Mouse (Mus musculus): ENCODE results near the gene Etfa. TPM values are rescaled to one million over a fixed set of nuclear protein-coding genes. Genes with fewer than 3 reads are reported as not detected.

Gene Etfa
- polyA plus RNA-seq, 1 experiment from 2014 or later = 164 TPM

GRCm38 (mm10) chr9:55542366-55543325, 30.6 kb upstream of the Etfa start:
- H3K9ac ChIP-seq = no peak overlapping the region
- H3K27me3 ChIP-seq (replicated peaks) = peaks cover 99% of the 10 kb centered on the region
- 4% methylated on average over 59 of the region's 59 CpGs for WGBS (ENCODE audit: insufficient replicate concordance)
- ATAC-seq = no peak
- H3K9me3 ChIP-seq (replicated peaks) = peaks cover 9% of the 10 kb centered on the region; the same call in 1 of the 2 replicates
- peak overlapping the region; percentile 69 for H3K4me2 ChIP-seq
- H3K27ac ChIP-seq = no peak overlapping the region
- H3K36me3 ChIP-seq = no peaks in the 10 kb centered on the region
- peak overlapping the region; percentile 49 for H3K4me3 ChIP-seq
- H3K4me1 ChIP-seq = peaks cover 33% of the 10 kb centered on the region

DNA sequence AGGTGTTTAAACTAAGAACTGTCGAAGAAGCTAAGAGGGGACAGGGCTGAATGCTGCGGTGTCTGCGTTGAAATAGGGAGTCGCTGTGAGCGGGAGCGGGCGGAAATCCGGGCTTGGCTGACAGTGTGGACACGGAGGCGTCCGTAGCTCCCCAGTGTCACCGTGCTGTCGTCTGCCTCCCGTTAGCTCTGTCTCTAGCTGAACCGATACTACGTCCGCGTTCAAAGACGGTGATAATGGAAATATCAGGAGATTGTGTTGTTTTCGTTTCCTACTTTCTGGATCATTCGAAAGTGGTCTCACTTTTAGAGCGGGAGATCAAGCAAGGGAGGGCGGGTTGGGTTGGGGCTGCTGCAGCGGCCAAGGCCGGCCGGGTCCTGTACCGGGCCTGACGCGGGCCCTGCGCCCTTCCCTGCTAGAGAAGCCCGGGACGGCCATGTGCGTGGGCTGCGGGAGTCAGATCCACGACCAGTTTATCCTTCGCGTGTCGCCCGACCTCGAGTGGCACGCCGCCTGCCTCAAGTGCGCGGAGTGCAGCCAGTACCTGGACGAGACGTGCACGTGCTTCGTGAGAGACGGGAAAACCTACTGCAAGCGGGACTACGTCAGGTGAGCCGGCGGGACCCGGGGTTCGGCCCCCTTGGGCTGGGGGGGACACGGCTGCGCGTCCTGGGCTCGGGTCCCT, 29.8 kb upstream of the Etfa start:
- no peaks in the 10 kb centered on the region for H3K36me3 ChIP-seq
- ATAC-seq = no peak
- H3K4me2 ChIP-seq = peak overlapping the region; percentile 69
- peaks cover 9% of the 10 kb centered on the region; the same call in 1 of the 2 replicates for H3K9me3 ChIP-seq (replicated peaks)
- H3K27me3 ChIP-seq (replicated peaks) = peaks cover 99% of the 10 kb centered on the region
- WGBS (ENCODE audit: insufficient replicate concordance) = 1% methylated on average over 59 of the region's 59 CpGs
- H3K4me1 ChIP-seq = peaks cover 33% of the 10 kb centered on the region
- no peak overlapping the region for H3K9ac ChIP-seq
- peak overlapping the region; percentile 49 for H3K4me3 ChIP-seq
- H3K27ac ChIP-seq = no peak overlapping the region

- ATAC-seq = no peak; the same call in 1 of the 2 replicates
- peaks cover 23% of the 10 kb centered on the region for H3K4me1 ChIP-seq
- under 1% methylated on average over 28 of the region's 28 CpGs for WGBS (ENCODE audit: insufficient replicate concordance)
- peaks cover 2% of the 10 kb centered on the region; the same call in 1 of the 2 replicates for H3K9me3 ChIP-seq (replicated peaks)
- no peaks in the 10 kb centered on the region for H3K36me3 ChIP-seq
- H3K4me3 ChIP-seq = peak overlapping the region; percentile 49
- H3K4me2 ChIP-seq = peak overlapping the region; percentile 69
- H3K27ac ChIP-seq = no peak overlapping the region
- peaks cover 99% of the 10 kb centered on the region for H3K27me3 ChIP-seq (replicated peaks)
- H3K9ac ChIP-seq = no peak overlapping the region
These were observed 28.8 kb upstream of the Etfa start for GRCm38 (mm10) chr9:55540888-55541287.

GRCm38 (mm10) chr9:55540391-55540770, 28.3 kb upstream of the Etfa start:
- Histone ChIP-seq H3K27me3 (replicated peaks) (peaks cover 99% of the 10 kb centered on the region), H3K36me3 (no peaks in the 10 kb centered on the region), H3K9ac (no peak overlapping the region), H3K4me2 (peak overlapping the region; percentile 69), H3K9me3 (replicated peaks) (no peaks in the 10 kb centered on the region), H3K4me1 (peaks cover 20% of the 10 kb centered on the region), H3K4me3 (peak overlapping the region; percentile 49), H3K27ac (no peak overlapping the region)
- WGBS (ENCODE audit: insufficient replicate concordance) = 2% methylated on average over 12 of the region's 12 CpGs
- ATAC-seq = no peak

DNA sequence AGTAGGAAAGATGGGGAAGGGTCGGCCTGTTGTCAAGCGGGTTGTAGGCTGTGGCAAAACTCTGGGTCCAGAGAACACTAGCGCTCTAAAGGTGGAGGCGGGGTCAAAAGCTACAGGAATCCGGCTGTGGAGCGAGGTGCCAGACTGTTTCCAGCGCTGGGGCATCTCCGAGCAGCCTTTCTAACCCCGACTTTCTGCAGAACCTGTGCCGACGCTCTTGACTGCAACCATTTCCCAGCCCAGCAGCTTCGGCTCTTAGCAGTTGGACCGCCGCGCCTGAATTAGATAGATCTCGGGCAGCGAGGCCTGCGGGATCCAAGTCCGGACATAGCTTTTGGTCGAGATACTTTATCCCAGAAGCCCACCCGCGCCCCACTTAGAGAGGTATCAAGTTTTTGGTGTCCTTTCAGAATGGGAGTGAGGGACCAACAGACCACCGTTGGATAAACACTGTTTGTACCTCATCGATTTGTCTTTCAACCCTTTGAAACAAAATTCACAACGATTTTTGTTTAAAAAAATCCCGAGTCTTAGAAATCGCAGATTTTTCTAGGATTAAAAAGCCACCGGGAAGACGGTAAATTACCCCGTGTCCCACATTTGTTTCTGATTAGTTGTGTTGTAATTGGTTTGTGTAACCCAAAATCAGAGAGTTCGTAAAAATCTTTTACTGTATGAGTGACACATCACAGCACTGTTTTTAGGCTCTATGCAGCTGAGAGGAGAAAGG, 27.8 kb upstream of the Etfa start:
- Histone ChIP-seq H3K4me3 (peak overlapping the region; percentile 49; the same call in 1 of the 2 replicates), H3K9ac (no peak overlapping the region), H3K4me2 (peak overlapping the region; percentile 69), H3K4me1 (peaks cover 20% of the 10 kb centered on the region), H3K9me3 (replicated peaks) (no peaks in the 10 kb centered on the region), H3K27ac (no peak overlapping the region), H3K27me3 (replicated peaks) (peaks cover 96% of the 10 kb centered on the region), H3K36me3 (no peaks in the 10 kb centered on the region)
- 3% methylated on average over 31 of the region's 31 CpGs for WGBS (ENCODE audit: insufficient replicate concordance)
- ATAC-seq = no peak

DNA sequence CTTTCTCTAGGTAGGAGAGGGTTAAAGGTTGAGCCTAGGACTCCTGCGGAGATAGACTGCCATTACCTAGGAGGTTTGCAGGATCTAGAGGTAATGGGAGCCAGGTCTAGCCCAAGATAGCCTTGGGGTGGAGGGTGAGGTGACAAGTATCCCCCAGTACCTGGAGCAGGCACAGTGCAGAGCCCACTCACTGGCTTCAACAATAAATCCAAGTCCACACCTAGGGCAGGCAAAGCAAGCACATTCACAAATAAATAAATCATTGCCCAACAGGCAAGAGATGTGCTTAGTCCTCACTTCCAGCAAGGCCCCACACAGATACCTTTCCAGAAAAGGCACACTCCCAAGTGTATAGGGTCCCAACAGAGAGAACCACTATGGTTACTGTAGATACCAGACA, 27.0 kb upstream of the Etfa start:
- H3K4me2 ChIP-seq = no peak overlapping the region
- WGBS (ENCODE audit: insufficient replicate concordance) = 9% methylated on average over 1 of the region's 1 CpGs
- ATAC-seq = no peak

DNA sequence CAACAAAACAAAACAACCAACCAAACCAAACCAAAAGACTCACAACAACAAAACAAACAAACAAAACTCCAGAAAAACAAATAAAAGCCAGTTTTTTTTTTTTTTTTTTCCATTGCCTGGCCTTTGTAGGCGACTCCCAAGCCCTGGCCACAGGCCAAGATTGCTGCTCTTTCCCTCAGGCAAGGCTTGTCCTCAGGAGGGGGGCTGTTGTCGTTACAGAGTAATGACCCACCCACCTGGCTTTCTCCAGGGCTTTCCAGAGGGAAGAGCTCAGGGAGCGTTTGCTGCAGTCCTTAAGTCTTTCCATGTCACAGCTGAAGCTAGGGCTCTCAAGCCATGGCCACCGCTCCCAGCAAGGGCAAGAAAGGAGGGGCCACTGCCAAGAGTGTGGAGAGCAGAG, 26.3 kb upstream of the Etfa start, which contains the start of gene Isl2:
Gene Isl2, plus strand, starts transcription at position 296 of the 400 bp plus-strand sequence.
- Histone ChIP-seq H3K9me3 (replicated peaks) (no peaks in the 10 kb centered on the region), H3K36me3 (no peaks in the 10 kb centered on the region), H3K27ac (no peak within 1 kb of the TSS), H3K9ac (no peak within 1 kb of the TSS), H3K4me3 (no peak within 1 kb of the TSS), H3K4me2 (0 out of 2 replicates have a peak within 1 kb of the TSS, but pooled peaks have one; percentile 69), H3K4me1 (peaks cover 20% of the 10 kb centered on the region), H3K27me3 (replicated peaks) (peaks cover 90% of the 10 kb centered on the region)
- no peak for ATAC-seq
- WGBS (ENCODE audit: insufficient replicate concordance) = 18% methylated on average over 4 of the region's 4 CpGs

More for the DNA sequence above, 27.0 kb upstream of the Etfa start:
- Histone ChIP-seq H3K27me3 (replicated peaks) (peaks cover 96% of the 10 kb centered on the region), H3K36me3 (no peaks in the 10 kb centered on the region), H3K9me3 (replicated peaks) (no peaks in the 10 kb centered on the region), H3K4me3 (no peak overlapping the region), H3K27ac (no peak overlapping the region), H3K4me1 (peaks cover 20% of the 10 kb centered on the region), H3K9ac (no peak overlapping the region)

DNA sequence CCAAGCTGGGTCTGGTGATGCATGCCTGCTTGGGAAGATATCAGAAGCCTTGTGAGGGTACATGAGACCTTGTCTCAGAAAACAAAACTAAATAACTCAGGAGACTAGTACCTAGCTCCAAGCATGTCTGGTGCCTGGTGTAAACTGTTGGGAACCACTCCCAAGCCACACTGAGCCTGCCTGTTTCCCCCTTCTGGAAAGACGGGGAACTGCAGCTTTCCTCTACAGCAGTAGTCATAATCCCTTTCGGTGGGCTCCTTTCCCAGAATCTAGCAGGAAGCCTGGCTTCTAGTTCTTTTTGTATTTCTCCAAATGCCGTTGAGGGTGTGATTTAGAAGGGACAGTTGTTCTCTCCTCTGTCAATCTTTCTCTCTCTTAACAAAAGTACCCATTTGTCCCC, 23.9 kb upstream of the Etfa start:
- WGBS (ENCODE audit: insufficient replicate concordance) = 16% methylated on average over 3 of the region's 3 CpGs
- H3K27me3 ChIP-seq (replicated peaks) = peaks cover 76% of the 10 kb centered on the region

GRCm38 (mm10) chr9:55525716-55526115, 13.7 kb upstream of the Etfa start:
- Histone ChIP-seq H3K9ac (no peak overlapping the region), H3K27me3 (replicated peaks) (peaks cover 7% of the 10 kb centered on the region), H3K4me1 (no peaks in the 10 kb centered on the region), H3K4me3 (no peak overlapping the region), H3K36me3 (no peaks in the 10 kb centered on the region), H3K9me3 (replicated peaks) (no peaks in the 10 kb centered on the region), H3K27ac (no peak overlapping the region), H3K4me2 (no peak overlapping the region)
- no peak for ATAC-seq
- 46% methylated on average over 4 of the region's 4 CpGs for WGBS (ENCODE audit: insufficient replicate concordance)

More for the DNA sequence above, 23.9 kb upstream of the Etfa start:
- no peak for ATAC-seq
- Histone ChIP-seq H3K9me3 (replicated peaks) (no peaks in the 10 kb centered on the region), H3K4me2 (no peak overlapping the region), H3K4me3 (no peak overlapping the region), H3K36me3 (no peaks in the 10 kb centered on the region), H3K27ac (no peak overlapping the region), H3K9ac (no peak overlapping the region), H3K4me1 (peaks cover 5% of the 10 kb centered on the region; the same call in 1 of the 2 replicates)

DNA sequence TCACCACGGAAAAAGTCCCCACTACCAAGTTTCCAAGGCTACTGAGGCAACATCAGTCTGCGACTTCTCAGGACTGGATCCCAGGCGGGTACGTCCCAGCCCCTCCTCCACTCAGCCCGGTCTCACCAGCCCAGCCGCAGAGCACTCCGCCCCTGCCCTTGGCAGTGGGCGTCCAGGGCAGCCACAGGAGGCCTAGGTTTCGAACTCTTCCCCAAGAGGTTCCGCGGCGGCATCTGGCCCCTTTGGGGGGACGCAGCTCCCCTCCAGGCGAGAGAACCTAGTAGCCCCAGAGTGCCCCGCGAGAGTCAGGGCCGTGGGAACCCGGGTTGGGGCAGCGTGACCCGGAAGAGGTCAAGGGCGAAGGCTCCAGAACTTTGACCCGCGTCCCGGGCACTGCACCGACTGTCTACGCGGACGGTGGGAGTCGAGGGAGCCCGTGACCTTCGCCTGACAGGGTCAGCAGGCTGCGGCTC, 486 bp downstream of the Etfa start:
- WGBS (ENCODE audit: insufficient replicate concordance) = under 1% methylated on average over 32 of the region's 32 CpGs

DNA sequence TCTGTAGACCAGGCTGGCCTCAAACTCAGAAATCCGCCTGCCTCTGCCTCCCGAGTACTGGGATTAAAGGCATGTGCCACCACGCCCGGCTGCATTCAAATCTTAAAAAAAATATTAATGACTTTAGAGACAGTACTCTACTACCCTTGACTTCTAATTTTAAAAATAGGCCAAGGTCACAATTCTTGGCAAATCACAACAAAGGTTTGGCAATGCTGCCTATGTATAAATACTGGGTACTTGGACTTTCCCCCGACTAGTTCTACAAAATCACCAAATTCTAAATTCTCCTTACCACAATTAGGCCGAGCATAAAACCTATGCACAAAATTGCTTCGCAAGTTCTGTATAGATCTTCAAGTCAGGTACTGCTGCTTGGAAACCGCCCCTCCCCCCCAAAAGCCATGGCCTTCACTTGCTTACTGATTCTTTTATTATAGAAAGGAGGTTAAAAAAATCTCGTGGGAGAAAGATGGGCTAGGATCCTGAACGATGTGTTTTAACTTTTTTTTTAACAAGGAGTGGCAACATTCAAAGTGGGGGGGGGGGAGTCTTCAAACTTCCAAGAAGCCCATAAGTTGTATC, 1.3 kb downstream of the Etfa start:
- Histone ChIP-seq H3K36me3 (0 out of 2 replicates have a peak, but pooled peaks cover 2% of the 10 kb centered on the region), H3K4me2 (peak overlapping the region; percentile 88), H3K4me3 (peak overlapping the region; percentile 91), H3K9me3 (replicated peaks) (no peaks in the 10 kb centered on the region), H3K27ac (no peak overlapping the region; the same call in 1 of the 2 replicates), H3K9ac (peak overlapping the region; percentile 96; the same call in 1 of the 2 replicates), H3K4me1 (peaks cover 33% of the 10 kb centered on the region), H3K27me3 (replicated peaks) (peaks cover 21% of the 10 kb centered on the region)
- 76% methylated on average over 10 of the region's 10 CpGs for WGBS (ENCODE audit: insufficient replicate concordance)
- no peak for ATAC-seq

More for the DNA sequence above, 486 bp downstream of the Etfa start:
- Histone ChIP-seq H3K36me3 (no peaks in the 10 kb centered on the region), H3K27ac (peak overlapping the region; percentile 93), H3K9me3 (replicated peaks) (no peaks in the 10 kb centered on the region), H3K27me3 (replicated peaks) (peaks cover 25% of the 10 kb centered on the region), H3K4me1 (peaks cover 32% of the 10 kb centered on the region), H3K9ac (peak overlapping the region; percentile 96), H3K4me3 (peak overlapping the region; percentile 91), H3K4me2 (peak overlapping the region; percentile 88)
- ATAC-seq = peak; percentile 80

All from liver, embryonic 12.5 days (tissue).